28 mouse cellular contexts compared by ENCODE assay signal in genomic region chr11:53620094-53620493, GRCm38 (mm10). TPM values are rescaled to one million over a fixed set of nuclear protein-coding genes. Genes with fewer than 3 reads are reported as not detected.
A peak's percentile ranks its signal among the peaks of the same experiment; 100 is the strongest.
DNase-seq lines count a peak whose midpoint lies in the region; ATAC-seq and TF ChIP-seq lines count a peak whose summit lies in the region.
"Had no signal": no experiment of that assay in that cellular context is flagged by ENCODE, and none has a peak within 500 bp of the region (broad histone marks: within the 10 kb centered on the region; RNA-seq: fewer than 3 reads in every experiment).

No protein-coding gene starts in this region.

- H3K4me3 ChIP-seq in midbrain, embryonic 11.5 days (ENCODE audit: low read depth, low read length), result no peak overlapping the region
- H3K4me3 ChIP-seq in midbrain, embryonic 13.5 days (replicated peaks), result no peak overlapping the region
- H3K4me3 ChIP-seq in MEL (ENCODE audit: control insufficient read depth in 1 of 2, insufficient read depth in 1 of 2, low read depth in 2 of 2, low read length in 2 of 2), result no peak overlapping the region; a peak in 1 of 4 replicates

- H3K9ac ChIP-seq in midbrain, embryonic 11.5 days (ENCODE audit: low read length), result no peak overlapping the region
- no peak overlapping the region for H3K9ac ChIP-seq in midbrain, embryonic 13.5 days (replicated peaks)
- H3K9ac ChIP-seq in MEL (ENCODE audit: control insufficient read depth, low read depth, low read length, poor library complexity, severe bottlenecking), result no peak overlapping the region

- H3K4me1 ChIP-seq in midbrain, embryonic 11.5 days (ENCODE audit: control insufficient read depth, insufficient read depth, low read length), result no peaks in the 10 kb centered on the region
- H3K4me1 ChIP-seq in midbrain, embryonic 13.5 days (replicated peaks), result no peaks in the 10 kb centered on the region
- H3K4me1 ChIP-seq in MEL (ENCODE audit: control insufficient read depth in 1 of 2, insufficient read depth in 2 of 2, low read length in 2 of 2), result peaks cover 54 to 71% of the 10 kb centered on the region in 2 experiments

- 84% methylated on average over 4 of the region's 4 CpGs for WGBS in midbrain, embryonic 11.5 days
- 89% methylated on average over 4 of the region's 4 CpGs for WGBS in midbrain, embryonic 13.5 days

- H3K27ac ChIP-seq in midbrain, embryonic 11.5 days (ENCODE audit: low read depth, low read length), result no peak overlapping the region
- no peak overlapping the region for H3K27ac ChIP-seq in midbrain, embryonic 13.5 days
- peak overlapping the region; percentile 77 for H3K27ac ChIP-seq in MEL (ENCODE audit: control insufficient read depth, low read depth, low read length)

- peaks cover 18% of the 10 kb centered on the region for H3K79me2 ChIP-seq in MEL (ENCODE audit: control insufficient read depth, insufficient read depth, low read length, poor library complexity)

- no peaks in the 10 kb centered on the region for H3K36me3 ChIP-seq in midbrain, embryonic 11.5 days (ENCODE audit: control insufficient read depth, insufficient read depth, low read length)
- H3K36me3 ChIP-seq in midbrain, embryonic 13.5 days, result no peaks in the 10 kb centered on the region
- H3K36me3 ChIP-seq in MEL (ENCODE audit: control insufficient read depth in 1 of 2, insufficient read depth in 2 of 2, low read length in 2 of 2), result peaks cover 0 to 61% of the 10 kb centered on the region in 2 experiments; a peak in 2 of 4 replicates

- no peak for TF ChIP-seq POLR2A in MEL (IDR thresholded peaks at IDR 0.05; ENCODE audit: control insufficient read depth in 1 of 2, insufficient read depth in 1 of 2, low read depth in 1 of 2, low read length in 2 of 2, poor library complexity in 1 of 2)

- no peaks in the 10 kb centered on the region for H3K27me3 ChIP-seq in midbrain, embryonic 11.5 days (ENCODE audit: control insufficient read depth, insufficient read depth, low read length)
- H3K27me3 ChIP-seq in midbrain, embryonic 13.5 days, result no peaks in the 10 kb centered on the region
- no peaks in the 10 kb centered on the region for H3K27me3 ChIP-seq in MEL (ENCODE audit: control insufficient read depth in 1 of 2, insufficient read depth in 2 of 2, low read length in 2 of 2)
- H3K27me3 ChIP-seq: CH12.LX, Patski had no signal

- DNase-seq in midbrain, embryonic 11.5 days (ENCODE audit: low spot score, missing footprints), result peak; percentile 39
- DNase-seq in MEL (ENCODE audit: low read depth, low spot score) (peak; percentile 88), adipocyte (ENCODE audit: low spot score) (peak; percentile 66)
- DNase-seq in right cerebral cortex, postnatal 4 days, result no peak
- no peak for DNase-seq in cerebellum, postnatal 25 days
- DNase-seq: adrenal gland, adult 2 months; adrenal gland, adult 8-10 months; B cell, adult 2 months; cerebellum, adult 11 months; cerebellum, adult 11-12 months; cerebellum, adult 18-20 months; cerebellum, adult 2 months; cerebellum, adult 8-10 months had no signal

- TF ChIP-seq RAD21 in MEL (IDR thresholded peaks at IDR 0.05; ENCODE audit: low read depth, low read length), result no peak

- TF ChIP-seq EP300 in MEL (IDR thresholded peaks at IDR 0.05; ENCODE audit: low read depth in 1 of 2, low read length in 2 of 2), result peak; percentile 19 to 63; a peak in 3 of 4 replicates

- H3K9me3 ChIP-seq in midbrain, embryonic 11.5 days (ENCODE audit: control insufficient read depth, low read length), result no peaks in the 10 kb centered on the region
- H3K9me3 ChIP-seq in midbrain, embryonic 13.5 days, result 0 out of 2 replicates have a peak, but pooled peaks cover 3% of the 10 kb centered on the region
- H3K9me3 ChIP-seq in MEL (replicated peaks; ENCODE audit: insufficient read depth, low read length), result no peaks in the 10 kb centered on the region

- no peak for TF ChIP-seq CTCF in MEL (IDR thresholded peaks at IDR 0.05 in 2 of 3, conservative IDR thresholded peaks at IDR 0.05 in 1 of 3; ENCODE audit: control insufficient read depth in 1 of 3, insufficient read depth in 1 of 3, low read depth in 2 of 3, low read length in 3 of 3, poor library complexity in 1 of 3, severe bottlenecking in 1 of 3)

- no peak for ATAC-seq in midbrain, embryonic 11.5 days (ENCODE audit: low FRiP score)
- no peak for ATAC-seq in midbrain, embryonic 13.5 days
- ATAC-seq: activated CD4-positive, CD25-positive, alpha-beta regulatory T cell, adult 4 months; CD4-positive, CD25-positive, alpha-beta regulatory T cell, adult 4 months; Patski had no signal

- H3K4me2 ChIP-seq in midbrain, embryonic 11.5 days, result no peak overlapping the region
- no peak overlapping the region for H3K4me2 ChIP-seq in midbrain, embryonic 13.5 days (replicated peaks)

TF ChIP-seq in MEL, 35 proteins besides CTCF, POLR2A, EP300 and RAD21 (continues in another document):
- TF ChIP-seq GATA1 (IDR thresholded peaks at IDR 0.05; ENCODE audit: low read depth, low read length), result peak; percentile 55; the same call in 1 of the 2 replicates
- 0 out of 2 replicates have a peak, but pooled peaks have one; percentile 46 for TF ChIP-seq SIN3A (IDR thresholded peaks at IDR 0.05; ENCODE audit: low read length)
- TF ChIP-seq NELFE (IDR thresholded peaks at IDR 0.05; ENCODE audit: low read depth, low read length), result no peak
- no peak; the same call in 1 of the 2 replicates for TF ChIP-seq KAT2A (conservative IDR thresholded peaks at IDR 0.05; ENCODE audit: low read depth, low read length)
- TF ChIP-seq USF2 (IDR thresholded peaks at IDR 0.05; ENCODE audit: borderline replicate concordance in 1 of 2, insufficient read depth in 1 of 2, low read depth in 1 of 2, low read length in 2 of 2), result no peak
- TF ChIP-seq BHLHE40 (IDR thresholded peaks at IDR 0.05; ENCODE audit: borderline replicate concordance, low read depth, low read length), result no peak
- TF ChIP-seq UBTF (IDR thresholded peaks at IDR 0.05; ENCODE audit: borderline replicate concordance, insufficient read depth, low read depth, low read length), result no peak
- no peak for TF ChIP-seq ELF1 (IDR thresholded peaks at IDR 0.05; ENCODE audit: low read depth, low read length)
- TF ChIP-seq MYB (IDR thresholded peaks at IDR 0.05; ENCODE audit: low read depth, low read length), result 0 out of 2 replicates have a peak, but pooled peaks have one; percentile 6
- no peak for TF ChIP-seq POLR2AphosphoS5 (IDR thresholded peaks at IDR 0.05; ENCODE audit: borderline replicate concordance, low read depth, low read length)
- TF ChIP-seq POLR2AphosphoS2 (IDR thresholded peaks at IDR 0.05; ENCODE audit: low read length), result no peak
- no peak for TF ChIP-seq JUND (IDR thresholded peaks at IDR 0.05; ENCODE audit: low read depth, low read length)
- TF ChIP-seq MAZ (IDR thresholded peaks at IDR 0.05; ENCODE audit: low read depth, low read length), result no peak
- no peak for TF ChIP-seq ZKSCAN1 (IDR thresholded peaks at IDR 0.05; ENCODE audit: low read depth, low read length)
- TF ChIP-seq MAX (IDR thresholded peaks at IDR 0.05; ENCODE audit: low read length), result no peak
- TF ChIP-seq USF1 (IDR thresholded peaks at IDR 0.05; ENCODE audit: low read depth, low read length), result no peak
- peak; percentile 53; the same call in 1 of the 2 replicates for TF ChIP-seq RCOR1 (IDR thresholded peaks at IDR 0.05; ENCODE audit: low read depth, low read length)
- TF ChIP-seq ZMIZ1 (IDR thresholded peaks at IDR 0.05; ENCODE audit: low read depth, low read length), result no peak
- 0 out of 2 replicates have a peak, but pooled peaks have one; percentile 29 for TF ChIP-seq MYC (IDR thresholded peaks at IDR 0.05; ENCODE audit: low read depth, low read length)
- TF ChIP-seq ZC3H11A (IDR thresholded peaks at IDR 0.05; ENCODE audit: low read depth, low read length), result no peak
- no peak for TF ChIP-seq NRF1 (IDR thresholded peaks at IDR 0.05; ENCODE audit: insufficient read depth, low read depth, low read length, poor library complexity, severe bottlenecking)
- peak; percentile 62; the same call in 1 of the 2 replicates for TF ChIP-seq TBP (IDR thresholded peaks at IDR 0.05; ENCODE audit: low read depth, low read length)
- 0 out of 2 replicates have a peak, but pooled peaks have one; percentile 30 for TF ChIP-seq HCFC1 (IDR thresholded peaks at IDR 0.05; ENCODE audit: low read depth, low read length)
- no peak for TF ChIP-seq E2F4 (IDR thresholded peaks at IDR 0.05; ENCODE audit: borderline replicate concordance, low read depth, low read length)
- no peak for TF ChIP-seq MAFK (IDR thresholded peaks at IDR 0.05; ENCODE audit: borderline replicate concordance, low read depth, low read length)
- TF ChIP-seq CHD1 (IDR thresholded peaks at IDR 0.05; ENCODE audit: low read depth, low read length), result no peak
- peak; percentile 94 for TF ChIP-seq ZNF384 (IDR thresholded peaks at IDR 0.05; ENCODE audit: low read depth, low read length)
- TF ChIP-seq TCF12 (IDR thresholded peaks at IDR 0.05; ENCODE audit: low read depth, low read length), result peak; percentile 42; the same call in 1 of the 2 replicates
- peak; percentile 48; the same call in 1 of the 2 replicates for TF ChIP-seq MXI1 (IDR thresholded peaks at IDR 0.05; ENCODE audit: low read depth, low read length)
- no peak for TF ChIP-seq SMC3 (IDR thresholded peaks at IDR 0.05; ENCODE audit: low read depth, low read length)
- no peak for TF ChIP-seq TAL1 (IDR thresholded peaks at IDR 0.05; ENCODE audit: low read length)

RNA-seq across cellular contexts. Expression of gene Il4, which starts 1.6 kb away (rescaled TPM):
- 1.7 and 3.1 TPM in 2 replicates for polyA plus RNA-seq in midbrain, embryonic 11.5 days (2014; fragmentation: Nextera tagmentation; extraction: Ambion mirVana)
- polyA plus RNA-seq in midbrain, embryonic 13.5 days (2015; fragmentation: Nextera tagmentation; extraction: Ambion mirVana), result 2.8 and 4.2 TPM in 2 replicates
- total RNA-seq in MEL (2012; rRNA removed), result 9.4 and 10.4 TPM in 2 replicates
- polyA plus RNA-seq in MEL (2012; ENCODE audit: insufficient read depth in 1 of 2, insufficient read length in 2 of 2, low read depth in 1 of 2, low replicate concordance in 2 of 2, missing spikeins in 1 of 2), result 1 to 10 TPM in 1 of 2 experiments, not detected in 1; 4.3 TPM
- total RNA-seq: adrenal gland, adult 18-20 months; adrenal gland, adult 2 months; adrenal gland, adult 8-10 months; adrenal gland, postnatal 10 days; adrenal gland, postnatal 14 days; adrenal gland, postnatal 25 days; adrenal gland, postnatal 36 days; adrenal gland, postnatal 4 days; ES-E14 had no signal
- polyA plus RNA-seq: adrenal gland, adult 2 months; brain, embryonic 14.5 days; C2C12; cerebellum, adult 2 months had no signal

RNA-seq across cellular contexts. Expression of gene Il13, which starts 14.4 kb away (rescaled TPM):
- not detected in 2 replicates for polyA plus RNA-seq in midbrain, embryonic 11.5 days (2014; fragmentation: Nextera tagmentation; extraction: Ambion mirVana)
- polyA plus RNA-seq in midbrain, embryonic 13.5 days (2015; fragmentation: Nextera tagmentation; extraction: Ambion mirVana), result not detected in 2 replicates
- not detected in 2 replicates for total RNA-seq in MEL (2012; rRNA removed)
- polyA plus RNA-seq in MEL (2012; ENCODE audit: insufficient read depth in 1 of 2, insufficient read length in 2 of 2, low read depth in 1 of 2, low replicate concordance in 2 of 2, missing spikeins in 1 of 2), result not detected
- total RNA-seq: adrenal gland, adult 18-20 months; adrenal gland, adult 2 months; adrenal gland, adult 8-10 months; adrenal gland, postnatal 10 days; adrenal gland, postnatal 14 days; adrenal gland, postnatal 25 days; adrenal gland, postnatal 36 days; adrenal gland, postnatal 4 days; ES-E14 had no signal
- polyA plus RNA-seq: activated CD4-positive, CD25-positive, alpha-beta regulatory T cell, adult 4 months; adrenal gland, adult 2 months; brain, embryonic 14.5 days; C2C12; CD4-positive, CD25-positive, alpha-beta regulatory T cell, adult 4 months; cerebellum, adult 2 months; G1E; Patski had no signal

RNA-seq across cellular contexts. Expression of gene Kif3a, which starts 52.9 kb away (rescaled TPM):
- 87.9 and 96.4 TPM in 2 replicates for polyA plus RNA-seq in midbrain, embryonic 11.5 days (2014; fragmentation: Nextera tagmentation; extraction: Ambion mirVana)
- 232 and 283 TPM in 2 replicates for polyA plus RNA-seq in midbrain, embryonic 13.5 days (2015; fragmentation: Nextera tagmentation; extraction: Ambion mirVana)
- 13.6 and 14.2 TPM in 2 replicates for total RNA-seq in MEL (2012; rRNA removed)
- 10 to 100 TPM; 17.1 to 88.3 TPM for polyA plus RNA-seq in MEL (2012; ENCODE audit: insufficient read depth in 1 of 2, insufficient read length in 2 of 2, low read depth in 1 of 2, low replicate concordance in 2 of 2, missing spikeins in 1 of 2)

Comparison
In these comparisons a context has a peak if more than half of its experiments do, and no peak if none do; other contexts are left out.
1. DNase-seq: peak in midbrain, embryonic 11.5 days (single experiment), MEL (single experiment) and adipocyte (single experiment); none in right cerebral cortex, postnatal 4 days (single experiment) and cerebellum, postnatal 25 days (0 of 2).